Mouse (Mus musculus) adrenal gland, adult 2 months (tissue): Measurements from ENCODE around the gene Brms1. TPM values are rescaled to one million over a fixed set of nuclear protein-coding genes. Genes with fewer than 3 reads are reported as not detected.

Source experiments
- DNase-seq: peaks from one replicate; pipeline ENCODE4 v3.0.0; 2021
- polyA plus RNA-seq: library from polyadenylated mRNA; depleted of rRNA; stranded (reverse); fragments of >200 nt; gene quantifications from 2 replicates; pipeline ENCODE4 v1.2.3, GENCODE M21; 2012; rRNA removed
- total RNA-seq, 2 experiments: library from RNA; stranded (reverse); gene quantifications; 2 replicates each; pipeline ENCODE4 v1.2.3; 2021

Brms1 gene
- total and polyA plus RNA-seq, 3 experiments: 28.5 to 36.2 (median 28.8) TPM

GRCm38 (mm10) chr19:5087884-5088728 is 47.0 kb downstream of the Brms1 start, which contains the start of gene Yif1a:
TSS of gene Yif1a (plus strand) at chr19:5088538.
- DNase-seq: peak; percentile 95

- DNase-seq: no peak
Observed at GRCm38 (mm10) chr19:5089324-5089723, 48.2 kb downstream of the Brms1 start.

GRCm38 (mm10) chr19:5092083-5092482 is 50.9 kb downstream of the Brms1 start:
- no peak for DNase-seq

GRCm38 (mm10) chr19:5093481-5094242 is 52.5 kb downstream of the Brms1 start:
- no peak for DNase-seq

- DNase-seq: peak; percentile 92
Observed at GRCm38 (mm10) chr19:5094243-5094632, 53.1 kb downstream of the Brms1 start.

GRCm38 (mm10) chr19:5094746-5095417 is 53.7 kb downstream of the Brms1 start:
- no peak for DNase-seq

- DNase-seq: no peak
Observed at GRCm38 (mm10) chr19:5095887-5096474, 54.8 kb downstream of the Brms1 start.

- DNase-seq: no peak
Observed at GRCm38 (mm10) chr19:5097521-5098362, 56.6 kb downstream of the Brms1 start.

- DNase-seq: peak; percentile 81
Observed at GRCm38 (mm10) chr19:5098363-5099143, 57.4 kb downstream of the Brms1 start, which contains the start of gene Cnih2. TSS of gene Cnih2 (minus strand) at chr19:5098521.

Other genes with a start within 250 kb of the Brms1 start
- gene Rbm4, start 247.5 kb upstream of the Brms1 start, total RNA-seq: 10 to 100 TPM; 50.2 to 72.7 TPM
- gene Rbm4, start 247.5 kb upstream of the Brms1 start, polyA plus RNA-seq: 11.8 and 14.7 TPM in 2 replicates
- gene Gm21992, start 229.7 kb upstream of the Brms1 start, total RNA-seq: 10 to 100 TPM; 15.3 to 25.3 TPM
- 24.1 and 31.9 TPM in 2 replicates for gene Gm21992, start 229.7 kb upstream of the Brms1 start, polyA plus RNA-seq
- 10 to 100 TPM; 37.9 to 45.9 TPM for gene Rbm14, start 229.7 kb upstream of the Brms1 start, total RNA-seq
- gene Rbm14, start 229.7 kb upstream of the Brms1 start, polyA plus RNA-seq: 83.4 and 97.2 TPM in 2 replicates
- 100 to 1,000 TPM in 1 of 2 experiments, 10 to 100 TPM in 1; 63.8 to 107 TPM for gene Ccs, start 202.0 kb upstream of the Brms1 start, total RNA-seq
- 79.1 and 102 TPM in 2 replicates for gene Ccs, start 202.0 kb upstream of the Brms1 start, polyA plus RNA-seq
- under 1 TPM; 0.17 to 0.20 TPM for gene Ccdc87, start 202.0 kb upstream of the Brms1 start, total RNA-seq
- 0.09 TPM in 1 of 2 replicates, not detected in the other for gene Ccdc87, start 202.0 kb upstream of the Brms1 start, polyA plus RNA-seq
- 100 to 1,000 TPM; 214 to 421 TPM for gene Ctsf, start 186.2 kb upstream of the Brms1 start, total RNA-seq
- 1,208 and 1,259 TPM in 2 replicates for gene Ctsf, start 186.2 kb upstream of the Brms1 start, polyA plus RNA-seq
- 1 to 10 TPM in 1 of 2 experiments, under 1 TPM in 1; 0.43 to 1.0 TPM for gene Actn3, start 163.4 kb upstream of the Brms1 start, total RNA-seq
- 0.16 and 0.47 TPM in 2 replicates for gene Actn3, start 163.4 kb upstream of the Brms1 start, polyA plus RNA-seq
- gene Zdhhc24, start 162.7 kb upstream of the Brms1 start, total RNA-seq: 10 to 100 TPM; 16.7 to 21.8 TPM
- 78.3 and 80.4 TPM in 2 replicates for gene Zdhhc24, start 162.7 kb upstream of the Brms1 start, polyA plus RNA-seq
- 10 to 100 TPM in 1 of 2 experiments, 1 to 10 TPM in 1; 5.9 to 13.9 TPM for gene Bbs1, start 134.7 kb upstream of the Brms1 start, total RNA-seq
- 6.1 and 6.2 TPM in 2 replicates for gene Bbs1, start 134.7 kb upstream of the Brms1 start, polyA plus RNA-seq
- 100 to 1,000 TPM in 1 of 2 experiments, 10 to 100 TPM in 1; 93.0 to 104 TPM for gene Dpp3, start 113.1 kb upstream of the Brms1 start, total RNA-seq
- 259 and 313 TPM in 2 replicates for gene Dpp3, start 113.1 kb upstream of the Brms1 start, polyA plus RNA-seq
- gene Peli3, start 98.2 kb upstream of the Brms1 start, total RNA-seq: 10 to 100 TPM in 1 of 2 experiments, 1 to 10 TPM in 1; 8.9 to 11.8 TPM
- 15.4 and 16.5 TPM in 2 replicates for gene Peli3, start 98.2 kb upstream of the Brms1 start, polyA plus RNA-seq
- gene Mrpl11, start 79.2 kb upstream of the Brms1 start, total RNA-seq: 10 to 100 TPM; 43.1 to 60.6 TPM
- gene Mrpl11, start 79.2 kb upstream of the Brms1 start, polyA plus RNA-seq: 16.3 and 19.7 TPM in 2 replicates
- gene Npas4, start 51.0 kb upstream of the Brms1 start, total RNA-seq: under 1 TPM; 0.43 to 0.55 TPM
- gene Npas4, start 51.0 kb upstream of the Brms1 start, polyA plus RNA-seq: 1.1 and 1.3 TPM in 2 replicates
- gene Slc29a2, start 17.5 kb upstream of the Brms1 start, total RNA-seq: 1 to 10 TPM; 4.3 to 6.9 TPM
- gene Slc29a2, start 17.5 kb upstream of the Brms1 start, polyA plus RNA-seq: 12.6 and 13.4 TPM in 2 replicates
- 10 to 100 TPM; 27.8 to 44.9 TPM for gene B4gat1, start 2.5 kb upstream of the Brms1 start, total RNA-seq
- 49.9 and 51.8 TPM in 2 replicates for gene B4gat1, start 2.5 kb upstream of the Brms1 start, polyA plus RNA-seq
- 1 to 10 TPM; 1.6 to 2.6 TPM for gene AC124502.3, start 2.5 kb upstream of the Brms1 start, total RNA-seq
- 0.55 and 0.89 TPM in 2 replicates for gene AC124502.3, start 2.5 kb upstream of the Brms1 start, polyA plus RNA-seq
- 1 to 10 TPM; 3.1 to 9.6 TPM for gene Rin1, start 9.1 kb downstream of the Brms1 start, total RNA-seq
- 8.8 and 11.6 TPM in 2 replicates for gene Rin1, start 9.1 kb downstream of the Brms1 start, polyA plus RNA-seq
- 10 to 100 TPM; 10.4 to 19.8 TPM for gene Cd248, start 26.7 kb downstream of the Brms1 start, total RNA-seq
- 23.4 and 24.1 TPM in 2 replicates for gene Cd248, start 26.7 kb downstream of the Brms1 start, polyA plus RNA-seq
- 1 to 10 TPM; 1.2 to 2.9 TPM for gene Tmem151a, start 44.2 kb downstream of the Brms1 start, total RNA-seq
- gene Tmem151a, start 44.2 kb downstream of the Brms1 start, polyA plus RNA-seq: 4.8 and 5.0 TPM in 2 replicates
- 10 to 100 TPM; 69.5 to 82.3 TPM for gene Yif1a, start 47.2 kb downstream of the Brms1 start, total RNA-seq
- 135 and 147 TPM in 2 replicates for gene Yif1a, start 47.2 kb downstream of the Brms1 start, polyA plus RNA-seq
- 1 to 10 TPM; 1.2 to 2.4 TPM for gene Cnih2, start 57.2 kb downstream of the Brms1 start, total RNA-seq
- gene Cnih2, start 57.2 kb downstream of the Brms1 start, polyA plus RNA-seq: 7.1 and 13.2 TPM in 2 replicates
- gene Rab1b, start 65.7 kb downstream of the Brms1 start, total RNA-seq: 100 to 1,000 TPM; 166 to 194 TPM
- 335 and 337 TPM in 2 replicates for gene Rab1b, start 65.7 kb downstream of the Brms1 start, polyA plus RNA-seq
- 10 to 100 TPM; 44.2 to 48.1 TPM for gene Klc2, start 77.2 kb downstream of the Brms1 start, total RNA-seq
- 95.3 and 101 TPM in 2 replicates for gene Klc2, start 77.2 kb downstream of the Brms1 start, polyA plus RNA-seq
- 10 to 100 TPM; 18.4 to 18.9 TPM for gene Pacs1, start 231.8 kb downstream of the Brms1 start, total RNA-seq
- gene Pacs1, start 231.8 kb downstream of the Brms1 start, polyA plus RNA-seq: 34.1 and 39.9 TPM in 2 replicates